Mouse (Mus musculus): ENCODE results near the gene Etfbkmt.
"Not testable (repeated sequence)": the region's sequence is repeated elsewhere in the genome, so short reads cannot be mapped to it uniquely, and the experiment has no call there.

Gene Etfbkmt

DNA sequence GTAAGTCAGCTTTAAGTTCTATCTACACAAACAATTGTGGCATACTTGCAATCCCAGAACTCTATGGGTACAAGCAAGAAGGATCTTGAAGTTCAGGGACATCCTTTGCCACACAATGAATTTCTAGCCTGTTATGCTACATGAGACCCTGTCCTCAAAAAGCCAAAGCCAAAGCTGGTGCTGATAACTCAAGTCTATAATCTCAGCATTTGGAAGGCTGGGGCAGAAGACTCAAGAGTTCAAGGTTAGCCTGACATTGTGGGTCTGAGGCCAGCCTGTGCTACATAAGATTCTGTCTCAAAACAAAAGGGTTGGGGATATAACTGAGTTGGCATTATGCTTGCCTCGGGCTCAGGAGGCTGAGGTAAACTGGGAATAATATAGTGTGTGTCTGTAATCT, 47.7 kb downstream of the Etfbkmt start:
- no peak for DNase-seq

DNA sequence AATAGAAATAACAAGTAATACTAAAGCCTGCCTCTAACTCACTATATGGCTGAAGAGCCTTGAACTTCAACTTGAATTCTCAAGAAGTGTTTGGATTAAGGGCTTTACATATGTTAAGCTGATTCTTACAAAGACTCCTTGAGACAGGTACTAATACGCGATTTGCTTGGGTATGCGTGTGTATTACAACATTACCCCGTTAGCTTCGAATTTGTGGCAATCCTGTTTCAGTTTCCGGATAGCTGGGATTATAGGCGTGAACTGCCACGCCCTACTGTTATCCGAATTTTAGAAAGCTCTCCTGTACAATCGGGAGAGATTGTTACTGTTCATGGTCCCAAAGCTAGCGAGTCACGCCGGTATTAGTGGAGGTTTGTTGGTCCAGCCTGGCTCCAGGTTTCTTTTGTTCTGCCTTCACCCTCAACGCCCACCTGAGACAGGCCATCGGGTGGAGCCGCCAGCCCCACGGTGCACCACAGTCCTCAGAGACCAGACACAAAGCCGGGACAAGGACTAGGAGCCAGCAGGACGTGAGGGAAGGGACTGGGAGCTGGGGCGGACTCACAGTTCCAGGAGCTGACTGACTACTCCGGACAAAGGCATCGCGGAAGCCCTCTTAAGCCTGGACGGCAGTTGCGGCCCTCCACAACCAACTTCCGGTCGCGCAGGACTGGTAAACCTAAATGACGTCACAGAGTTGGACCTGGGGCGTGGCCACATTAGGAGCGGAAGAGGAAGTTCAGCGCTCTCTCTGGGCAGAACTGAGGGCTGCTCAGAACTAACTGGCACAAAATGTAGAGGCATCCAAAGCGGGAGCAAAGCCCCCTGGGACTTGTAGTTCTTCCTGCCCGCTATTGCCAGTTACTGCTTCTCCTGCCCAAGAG, 48.6 kb downstream of the Etfbkmt start, which contains the start of gene Amn1:
Gene Amn1, minus strand, starts transcription at position 672 of the 884 bp plus-strand sequence.
- peak; percentile 89 for DNase-seq

- no peak for DNase-seq
Observed at GRCm38 (mm10) chr6:149188925-149189257, 49.2 kb downstream of the Etfbkmt start.

GRCm38 (mm10) chr6:149189340-149189922, 49.8 kb downstream of the Etfbkmt start:
- DNase-seq = peak; percentile 11

- DNase-seq = not testable (repeated sequence)
Observed at GRCm38 (mm10) chr6:149191951-149192350, 52.3 kb downstream of the Etfbkmt start.

DNA sequence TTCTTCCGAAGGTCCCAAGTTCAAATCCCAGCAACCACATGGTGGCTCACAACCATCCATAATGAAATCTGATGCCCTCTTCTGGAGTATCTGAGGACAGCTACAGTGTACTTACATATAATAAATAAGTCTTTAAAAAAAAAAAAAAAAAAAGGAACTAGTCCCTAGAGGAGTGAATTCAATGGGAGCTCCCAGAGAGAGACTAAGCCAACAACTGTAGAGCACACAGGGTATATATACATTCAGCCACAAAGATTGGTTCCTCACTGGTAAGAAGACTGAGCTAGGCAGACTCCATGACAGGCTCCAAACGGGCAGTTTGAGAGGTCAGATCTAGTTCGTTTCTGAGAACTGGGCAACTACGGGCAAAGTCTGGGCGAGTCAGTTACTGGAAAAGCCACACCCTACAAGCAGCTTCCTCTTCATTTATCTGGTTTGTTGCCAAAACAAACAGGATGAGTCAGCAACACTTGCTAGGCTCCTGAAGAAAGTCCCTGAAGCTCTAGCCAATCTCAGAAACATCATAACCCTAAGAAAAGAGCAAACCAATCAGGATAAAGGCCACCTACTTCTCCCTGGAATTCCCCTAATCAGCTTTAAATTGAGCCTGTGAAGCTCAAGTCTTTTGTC, 53.7 kb downstream of the Etfbkmt start:
- DNase-seq = no peak

- no peak for DNase-seq
Observed at GRCm38 (mm10) chr6:149197116-149197515, 57.5 kb downstream of the Etfbkmt start.

GRCm38 (mm10) chr6:149198572-149198971, 58.9 kb downstream of the Etfbkmt start:
- DNase-seq = no peak
